Mouse (Mus musculus) adrenal gland, postnatal 4 days (tissue): ENCODE measurements around the gene 4930404N11Rik. TPM values are rescaled to one million over a fixed set of nuclear protein-coding genes. Genes with fewer than 3 reads are reported as not detected.

Experiments
- DNase-seq, 2 experiments: peaks; one replicate each; pipeline ENCODE4 v3.0.0; 2021 to 2022; ENCODE audit warnings: low spot score in 2 of 2, mixed read lengths in 2 of 2
- long read RNA-seq, 2 experiments: library from polyadenylated mRNA; stranded (forward); transcript quantifications; one replicate each; pipeline ENCODE4 v2.0.0; 2021
- total RNA-seq, 2 experiments: library from RNA; stranded (reverse); gene quantifications; 2 replicates each; pipeline ENCODE4 v1.2.3; 2021

The 4930404N11Rik gene
- 1 to 10 TPM; 6.3 to 8.2 TPM for total RNA-seq
- long read RNA-seq, experiment 1, partial matches to known transcripts, result 6 of 9 reads
- long read RNA-seq, experiment 1, other reads (novel, unspliced or antisense), result 3 of 9 reads
- long read RNA-seq, experiment 2, partial matches to known transcripts, result 3 of 17 reads
- long read RNA-seq, experiment 2, other reads (novel, unspliced or antisense), result 14 of 17 reads

DNA sequence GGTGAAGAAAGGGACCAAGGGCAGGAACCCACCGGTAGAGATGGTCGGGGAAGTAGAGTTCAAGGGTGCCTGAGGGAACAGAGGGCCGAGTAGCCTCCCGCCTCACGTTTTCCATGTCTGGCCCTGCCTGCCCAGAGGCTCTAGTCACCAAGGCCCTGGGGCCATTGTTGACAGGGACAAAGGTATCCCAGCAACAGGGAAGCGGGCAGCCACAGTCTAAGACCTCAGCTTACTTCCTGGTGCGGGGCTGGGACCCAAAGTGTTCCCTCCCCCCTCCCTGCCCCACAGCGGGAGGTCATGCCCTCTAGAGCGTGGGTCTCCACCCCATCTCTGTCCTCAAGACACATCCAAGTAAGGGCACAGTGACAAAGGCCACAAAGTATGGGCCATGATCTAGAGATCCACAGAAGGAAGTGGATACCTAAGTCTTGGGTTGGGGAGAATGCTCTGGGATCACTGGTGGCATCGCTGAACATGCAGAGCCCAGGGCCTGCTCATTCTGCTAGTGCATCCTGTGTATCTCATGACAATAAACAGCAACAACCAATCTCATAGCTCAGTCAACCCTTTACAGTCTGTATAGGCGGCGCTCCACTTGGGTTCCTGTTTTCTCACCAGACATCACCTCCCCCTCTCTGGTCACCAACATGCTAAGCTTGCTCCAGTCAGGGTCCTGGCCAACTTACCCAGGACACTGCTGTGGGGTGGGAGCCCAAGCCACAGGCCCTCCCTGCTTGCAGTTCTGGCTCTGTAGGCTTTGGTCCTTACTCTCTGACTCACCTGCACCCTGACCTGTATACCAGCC lies at the start of gene 4930404N11Rik:
TSS of gene 4930404N11Rik (minus strand) at position 145 of the 805 bp plus-strand sequence.
- DNase-seq, result no peak

DNA sequence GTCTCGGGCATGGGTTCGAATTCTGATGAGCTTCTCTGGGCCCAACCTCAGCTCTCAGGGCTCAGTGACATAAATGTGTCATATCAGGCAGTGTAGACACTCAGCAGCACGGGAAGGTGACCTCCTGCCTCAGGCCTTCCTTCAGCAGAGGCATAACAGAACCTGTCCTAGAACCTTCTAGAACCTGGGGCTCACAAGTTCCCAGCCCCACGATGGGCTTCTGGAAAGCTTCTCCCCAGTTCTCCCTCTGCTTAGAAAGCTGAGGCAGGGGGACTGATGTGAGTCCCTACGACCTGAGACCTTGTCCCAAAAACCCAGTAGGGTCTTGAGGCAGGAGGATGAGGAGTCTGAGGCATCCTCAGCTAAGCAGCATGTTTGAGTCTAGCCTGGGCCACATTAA lies 49.5 kb upstream of the 4930404N11Rik start:
- no peak for DNase-seq

DNA sequence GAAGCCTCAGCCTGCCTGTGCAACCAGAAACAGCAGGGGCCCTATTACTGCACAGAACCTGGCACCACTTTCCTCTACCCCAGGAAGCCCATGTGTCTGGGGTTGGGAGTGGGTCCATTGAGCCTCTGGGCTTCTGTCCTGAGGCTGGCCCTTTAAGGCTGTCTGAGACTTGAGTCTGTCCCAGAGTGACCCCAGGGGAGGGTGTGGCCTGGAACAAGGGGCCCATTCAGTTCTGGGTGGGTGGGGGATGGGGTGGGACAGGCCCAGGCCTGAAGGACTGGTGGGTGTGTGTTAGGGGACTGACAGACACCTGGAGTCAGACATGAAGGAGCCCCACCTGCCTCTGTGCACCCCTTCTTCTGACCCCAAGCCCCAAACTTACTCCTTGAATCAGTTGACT lies 49.1 kb upstream of the 4930404N11Rik start:
- DNase-seq, result no peak

DNA sequence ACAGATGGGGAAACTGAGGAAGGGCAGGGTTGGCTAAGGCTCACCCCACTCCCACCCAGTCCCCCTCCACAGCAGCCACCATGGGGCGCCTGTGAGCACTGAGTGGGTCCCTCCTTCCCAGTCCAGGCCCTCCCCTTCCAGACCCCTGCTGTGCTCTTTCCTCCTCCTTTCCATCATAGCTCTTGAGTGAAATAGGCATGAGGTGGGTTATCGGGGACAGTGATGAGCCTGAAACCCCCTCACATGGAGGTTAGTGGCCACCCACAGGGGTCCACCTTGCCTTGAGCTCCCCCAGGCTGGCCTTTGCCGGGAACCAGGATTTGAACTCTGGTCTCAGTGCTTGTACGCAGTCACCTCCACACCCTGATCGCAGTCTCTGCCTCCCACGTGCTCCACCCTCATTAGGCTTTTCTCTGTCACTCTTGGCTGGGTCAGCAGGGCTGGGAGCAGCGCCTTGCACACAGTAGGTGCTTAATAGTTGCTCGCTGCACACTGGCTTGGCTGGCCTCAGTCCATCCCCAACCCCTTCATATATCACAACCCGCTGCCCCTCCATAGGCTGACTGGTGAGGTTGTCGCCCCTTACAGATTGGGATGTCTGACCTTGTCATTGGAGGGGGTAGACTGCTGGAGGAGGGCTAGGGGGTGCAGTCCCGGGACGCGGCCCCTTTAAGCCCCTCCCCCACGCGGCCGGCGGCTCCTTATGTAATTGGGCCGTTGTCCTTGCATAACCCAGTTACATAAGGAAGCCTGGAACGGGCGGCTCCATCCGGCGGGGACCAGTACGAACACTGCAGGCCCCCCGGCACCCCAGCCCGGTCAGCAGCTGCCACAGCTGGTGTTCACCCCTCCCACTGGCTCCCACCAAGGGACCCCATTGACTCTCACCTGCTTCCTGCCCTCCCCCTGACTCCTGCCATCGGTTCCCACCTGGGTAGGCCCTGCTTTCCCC lies 48.0 kb upstream of the 4930404N11Rik start:
- peak in 1 of 2 experiments; percentile 70 for DNase-seq

DNA sequence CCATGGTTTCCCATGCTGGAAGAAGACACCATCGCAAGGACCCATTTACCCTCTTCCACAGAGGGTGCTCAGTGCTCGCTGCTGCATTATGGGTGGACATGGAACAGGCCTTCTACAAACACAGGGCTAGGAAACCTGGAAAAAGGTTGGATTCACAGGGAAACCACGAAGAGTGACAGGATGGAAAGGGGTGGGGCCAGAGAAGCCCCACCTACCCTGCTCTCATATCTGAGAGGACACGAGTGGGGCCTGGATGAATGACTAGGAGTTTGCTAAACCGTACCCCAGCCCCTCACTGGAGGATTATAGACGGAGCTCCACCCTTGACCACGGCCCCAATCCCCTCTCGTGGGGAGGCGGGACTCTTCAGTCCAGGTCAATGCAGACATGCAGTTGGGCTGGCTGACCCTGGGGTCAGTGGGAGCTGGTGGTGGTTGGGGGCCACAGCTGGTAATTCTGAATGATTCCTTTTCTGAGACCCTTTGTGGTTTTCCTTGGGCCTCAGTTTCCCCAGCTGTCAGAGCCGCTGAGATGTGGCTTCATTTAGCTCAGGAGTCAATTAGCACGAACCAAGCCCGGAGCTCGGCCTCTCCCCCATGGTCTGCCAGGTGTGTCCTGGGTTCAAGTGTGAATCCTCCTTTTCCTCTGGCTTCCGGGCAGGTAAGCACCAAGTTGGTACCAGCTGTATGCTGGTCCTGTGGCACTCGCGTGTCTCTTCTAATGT lies 47.1 kb upstream of the 4930404N11Rik start:
- no peak for DNase-seq

DNA sequence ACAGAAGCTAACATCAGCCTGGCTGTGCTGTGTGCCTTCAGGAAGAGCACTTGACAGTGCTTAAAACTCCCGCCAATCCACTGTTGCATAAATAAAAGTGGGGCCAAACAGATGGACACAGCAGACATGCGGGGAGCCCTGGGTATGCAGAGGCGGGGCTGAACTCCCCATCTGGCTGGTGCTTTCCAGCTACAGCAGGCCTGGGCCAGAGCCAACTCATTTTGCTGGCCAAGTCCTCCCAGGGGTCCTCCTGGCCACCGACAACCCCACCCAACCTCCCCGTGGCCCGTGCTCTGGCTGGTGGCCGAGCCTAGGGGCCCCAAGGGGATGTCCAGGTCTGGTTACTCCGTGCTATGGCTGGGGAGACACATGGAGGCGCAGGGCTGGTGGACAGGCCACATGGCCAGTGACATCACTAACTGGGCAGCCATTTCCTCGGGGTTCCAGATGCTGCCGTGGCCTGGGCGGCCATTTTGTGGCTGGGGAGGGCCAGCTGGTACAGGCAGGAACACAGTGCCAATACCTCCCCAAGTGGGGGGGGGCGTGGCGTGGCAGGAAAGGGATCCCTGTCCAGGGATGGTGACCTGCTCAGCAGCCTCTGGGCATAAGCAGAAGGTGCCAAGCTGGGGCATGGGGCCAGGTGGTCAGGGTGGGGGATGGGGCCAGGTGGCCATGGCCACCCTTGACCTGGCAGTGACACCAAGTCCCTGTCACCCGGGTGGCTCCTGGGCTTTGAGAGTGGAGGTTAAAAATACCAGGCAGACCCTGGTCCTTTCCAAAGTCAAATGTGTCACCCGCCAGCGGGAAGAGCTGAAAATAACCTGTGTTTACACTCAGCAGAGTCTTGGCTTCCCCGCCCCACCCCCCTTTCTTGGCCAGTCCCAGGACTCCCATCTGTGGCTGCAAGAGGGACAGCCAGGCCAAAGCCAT lies 46.1 kb upstream of the 4930404N11Rik start:
- DNase-seq, result no peak

DNA sequence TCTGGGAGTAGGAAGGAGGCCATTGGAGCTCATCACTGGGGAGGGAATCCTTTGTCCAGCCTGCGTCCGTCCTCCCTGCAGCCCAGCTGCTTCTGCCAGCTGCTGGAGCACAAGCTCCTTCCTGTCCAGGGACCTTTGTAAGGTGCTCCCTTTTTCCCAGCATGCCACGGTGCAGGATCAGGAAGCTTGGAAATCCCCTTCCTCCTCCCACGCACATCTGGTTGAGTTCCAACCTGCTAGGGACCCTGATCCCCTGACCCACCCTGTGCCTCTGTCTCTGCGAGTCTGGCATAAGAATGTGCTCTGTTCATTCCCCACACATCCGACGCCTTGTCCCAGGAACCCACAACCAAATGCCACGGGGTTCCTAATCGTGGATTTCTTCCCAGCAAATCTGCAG lies 45.4 kb upstream of the 4930404N11Rik start:
- no peak for DNase-seq

DNA sequence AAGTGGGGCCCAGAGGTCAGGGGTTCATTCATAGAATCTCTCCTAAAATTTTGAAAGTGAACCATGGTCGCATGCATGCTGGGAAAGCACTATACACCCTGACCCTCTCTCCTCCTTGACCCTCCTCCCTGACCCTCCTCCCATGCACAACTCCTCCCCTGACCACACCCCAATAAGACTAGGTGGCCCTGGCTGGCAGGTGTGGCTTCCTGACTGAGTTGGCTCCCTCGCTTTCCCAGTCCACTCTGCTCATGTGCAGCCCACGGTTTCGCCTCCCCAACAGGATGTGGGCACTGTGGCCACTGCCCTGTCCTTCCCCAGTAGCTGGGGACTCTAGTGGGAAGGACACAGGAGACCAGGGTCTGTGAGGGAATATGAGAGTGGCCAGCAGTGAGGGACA lies 44.7 kb upstream of the 4930404N11Rik start:
- no peak for DNase-seq

DNA sequence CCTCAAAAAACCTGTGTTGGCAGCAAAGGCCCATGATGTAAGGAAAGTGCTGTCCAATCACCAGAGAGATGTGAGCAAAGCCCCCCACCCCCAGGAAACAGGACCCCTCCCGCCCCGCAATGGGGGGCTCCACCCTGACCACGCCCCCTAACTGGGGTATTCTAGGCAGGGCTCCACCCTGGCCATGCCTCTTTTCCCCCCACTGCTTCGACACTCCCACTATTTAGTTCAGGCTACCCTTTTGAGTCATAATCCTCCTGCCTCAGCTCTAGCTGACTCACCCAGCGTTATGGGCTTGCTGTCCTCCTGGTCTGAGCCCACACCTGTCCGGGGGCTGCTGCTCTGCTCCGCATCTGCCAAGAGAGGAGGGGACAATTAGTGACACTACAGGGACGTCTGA lies 43.7 kb upstream of the 4930404N11Rik start:
- no peak for DNase-seq

DNA sequence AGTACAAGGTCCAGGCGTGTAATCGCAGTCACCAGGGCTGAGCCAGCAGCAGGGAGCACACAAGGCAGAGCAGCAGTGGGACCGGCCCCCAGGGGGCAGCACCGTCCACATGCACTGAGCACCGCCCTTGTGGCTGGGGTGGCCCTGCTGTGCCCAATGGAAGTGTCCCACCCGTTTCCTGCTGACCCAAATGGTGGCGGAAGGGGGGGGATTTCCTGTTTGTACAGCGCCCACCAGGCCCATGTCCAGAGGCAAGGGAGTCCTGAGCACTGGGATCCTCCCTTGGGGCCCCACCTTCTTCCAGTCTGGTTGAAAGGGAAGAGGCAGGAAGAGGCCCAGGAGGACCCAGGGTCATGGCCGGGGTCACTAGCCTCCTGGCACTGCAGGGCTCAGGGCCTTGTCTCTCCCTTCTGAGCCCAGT lies 43.3 kb upstream of the 4930404N11Rik start:
- peak in 1 of 2 experiments; percentile 77 for DNase-seq

DNA sequence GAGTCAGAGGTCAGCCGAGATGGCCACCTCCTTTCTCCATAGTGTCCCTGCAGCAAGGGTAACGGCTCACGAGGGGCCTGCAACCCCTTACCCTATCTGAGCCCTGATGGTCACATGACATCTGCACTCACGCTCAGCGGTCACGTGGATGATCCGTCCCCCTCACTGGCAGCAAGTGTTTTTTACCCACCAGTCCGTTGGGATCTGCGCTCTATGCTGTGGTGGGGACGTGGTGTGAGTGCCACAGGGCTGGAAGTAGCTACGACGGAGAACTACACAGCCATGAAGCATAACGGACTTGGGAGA lies 42.8 kb upstream of the 4930404N11Rik start:
- no peak for DNase-seq

DNA sequence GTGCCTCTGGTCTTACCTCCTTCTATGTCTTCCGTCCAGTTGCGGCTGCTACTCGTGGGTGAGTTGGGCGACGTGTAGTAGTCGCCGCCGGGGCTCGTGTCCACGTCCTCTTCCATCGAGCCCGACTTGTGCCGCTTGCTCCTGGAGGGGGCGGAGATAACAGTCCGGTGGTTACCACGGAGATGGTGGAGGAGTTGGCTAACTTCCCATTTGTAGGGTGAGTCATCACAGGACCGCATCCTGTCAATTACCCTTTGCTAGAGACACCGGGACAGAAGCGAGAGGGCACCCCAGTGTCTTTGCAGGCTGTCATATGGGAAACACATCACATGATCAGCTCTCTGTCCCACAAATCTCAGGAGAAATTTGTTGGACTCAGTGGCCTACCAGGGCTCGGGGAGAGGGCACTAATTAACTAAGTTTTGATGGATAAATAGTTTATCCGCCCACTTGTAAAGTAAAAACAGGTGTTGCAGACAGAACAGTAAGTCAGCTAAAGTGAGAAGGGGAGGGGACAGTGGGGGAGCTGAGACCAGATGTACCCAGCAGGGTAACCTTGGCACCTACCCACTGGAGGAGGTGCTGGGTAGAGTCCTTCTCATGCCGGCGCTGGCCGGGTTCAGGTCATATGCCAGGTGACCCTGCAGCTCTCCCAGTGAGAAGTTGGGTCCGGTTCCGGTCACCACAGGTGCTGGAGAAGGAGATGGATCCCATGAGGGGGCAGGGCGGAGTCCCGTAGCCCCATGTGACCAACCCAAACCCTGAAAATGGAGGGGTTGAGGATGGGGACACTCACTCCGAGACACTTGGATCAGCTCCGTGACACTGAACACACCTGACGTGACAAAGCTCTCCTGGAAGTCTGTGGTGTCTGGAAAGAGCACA lies 42.2 kb upstream of the 4930404N11Rik start:
- no peak for DNase-seq

DNA sequence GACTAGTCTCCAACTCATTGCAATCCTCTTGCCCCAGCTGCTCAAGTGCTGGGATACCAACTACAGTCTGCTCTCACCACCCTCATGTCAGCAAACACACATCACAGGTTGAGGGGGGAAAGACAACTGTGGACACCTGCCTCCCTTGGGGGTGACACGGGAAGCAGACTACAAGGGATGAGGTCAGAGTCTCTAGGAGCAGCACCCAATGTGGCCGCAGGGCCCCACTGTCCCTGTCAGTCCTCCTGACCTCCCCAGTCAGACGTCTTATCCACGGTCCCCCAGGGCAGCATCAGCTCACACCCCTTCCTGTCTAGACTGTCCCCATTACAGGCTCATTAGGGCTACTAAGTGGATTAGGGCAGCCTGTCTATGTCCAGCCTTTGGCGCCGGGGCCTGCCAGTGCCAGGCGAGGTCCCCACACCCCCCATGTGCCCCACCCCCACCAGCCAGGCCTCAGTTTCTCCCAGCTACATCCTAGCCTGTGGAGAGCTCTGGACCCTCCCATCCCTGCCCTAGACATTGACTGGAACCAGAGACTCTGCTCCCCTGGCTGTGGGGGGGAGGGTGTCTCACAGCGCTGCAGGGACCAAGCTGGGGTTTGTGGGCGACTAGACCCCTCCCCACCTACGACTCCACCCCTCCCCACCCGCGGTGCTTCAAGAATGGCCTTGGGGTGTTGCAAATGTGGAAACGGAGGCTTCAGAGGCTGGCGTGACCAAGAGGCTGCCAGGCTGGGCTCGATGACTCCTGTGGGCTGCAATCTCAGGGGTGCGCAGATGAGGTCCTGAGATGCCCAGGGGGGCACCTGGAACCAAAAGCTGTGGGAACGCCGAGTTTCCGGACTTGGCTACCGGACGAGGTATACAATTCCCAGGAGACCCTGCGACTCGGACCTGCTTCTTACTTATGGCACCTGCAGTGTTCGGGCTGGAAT lies 41.2 kb upstream of the 4930404N11Rik start:
- DNase-seq, result no peak

DNA sequence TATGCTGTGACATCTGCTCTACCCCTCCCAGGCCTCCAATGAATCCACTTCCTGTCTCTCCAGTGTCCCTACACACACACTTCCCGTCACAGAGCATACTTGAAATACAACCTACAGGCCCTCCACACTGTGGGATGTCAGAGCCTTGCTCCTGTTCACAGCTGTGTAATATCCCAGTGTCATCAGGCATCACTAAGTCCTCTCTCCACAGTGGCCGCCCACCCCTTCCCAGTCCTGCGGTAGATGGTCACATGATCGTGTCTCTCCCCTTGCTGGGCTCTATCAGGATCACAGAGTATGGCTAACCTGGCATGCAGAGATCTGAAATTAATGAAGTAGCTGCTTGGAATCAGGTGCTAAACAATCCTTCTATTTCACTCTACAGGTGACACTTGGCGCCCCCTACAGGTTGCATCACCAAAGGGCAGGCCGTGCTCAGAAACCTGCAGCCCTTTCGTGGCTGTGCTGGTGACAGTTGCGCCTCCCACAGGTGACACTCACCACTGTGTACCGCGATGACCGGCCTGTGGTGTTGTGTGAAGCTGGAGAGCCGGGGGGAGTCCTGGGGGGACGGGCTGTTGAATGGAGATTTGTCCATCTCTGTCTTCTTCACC lies 40.1 kb upstream of the 4930404N11Rik start:
- DNase-seq, result no peak

DNA sequence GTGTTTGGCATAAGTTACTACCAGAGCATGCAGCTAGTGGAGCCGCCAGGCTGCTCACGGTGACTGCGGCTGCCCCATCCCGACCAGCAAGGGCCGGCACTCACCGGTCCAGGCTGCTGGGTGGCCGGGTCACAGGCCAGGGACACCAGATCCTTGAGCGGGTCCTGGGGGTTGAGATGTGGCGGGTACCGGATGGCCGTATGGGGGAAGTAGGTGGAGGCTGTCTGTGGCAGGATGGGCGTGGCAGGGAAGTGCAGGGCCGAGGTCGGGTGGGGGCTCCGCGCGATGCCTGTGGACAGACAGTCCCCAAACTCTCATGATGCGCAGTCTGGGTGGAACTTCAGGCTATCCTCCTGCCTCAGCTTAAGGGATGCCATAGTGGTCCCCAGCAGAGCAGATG lies 39.1 kb upstream of the 4930404N11Rik start:
- no peak for DNase-seq

DNA sequence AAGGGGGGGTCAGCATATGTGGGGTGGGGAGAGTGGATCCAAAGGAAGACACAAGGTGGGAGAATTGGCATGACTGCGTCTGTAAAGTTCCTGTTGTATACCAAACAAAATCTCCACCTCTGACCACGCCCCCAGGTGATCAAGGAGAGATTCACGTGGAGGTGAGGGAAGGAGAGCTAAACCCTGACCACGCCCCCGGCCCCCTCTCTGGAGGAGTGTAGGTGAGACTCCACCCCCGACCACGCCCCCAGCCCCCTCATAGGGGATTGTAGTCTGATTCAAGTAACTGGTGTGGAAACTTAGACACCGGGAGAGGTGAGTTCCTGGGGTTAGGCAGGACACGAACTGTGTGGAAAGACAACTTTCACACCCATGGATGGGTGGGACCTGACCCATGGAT lies 38.5 kb upstream of the 4930404N11Rik start:
- no peak for DNase-seq

DNA sequence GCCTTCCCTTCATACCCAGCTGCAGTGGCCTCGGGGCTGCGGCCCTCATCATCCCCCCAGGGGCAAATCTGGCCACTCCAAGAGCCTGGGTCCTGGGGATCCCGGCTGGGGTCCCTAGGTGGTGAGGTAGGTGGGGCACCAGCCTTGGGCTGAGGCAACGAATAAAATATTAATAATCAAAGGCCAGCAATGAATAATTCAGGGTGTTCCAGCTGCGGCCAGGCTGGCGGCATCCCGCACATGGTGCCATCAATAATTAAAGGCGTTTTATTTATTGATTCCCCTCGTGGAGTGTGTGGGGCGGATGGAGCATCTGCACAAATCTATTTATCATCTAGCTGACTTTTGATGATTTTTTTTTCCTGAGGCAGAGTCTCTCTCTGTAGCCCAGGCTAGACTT lies 37.9 kb upstream of the 4930404N11Rik start:
- no peak for DNase-seq
